Mouse (Mus musculus) Muller cell, postnatal 12 days (primary cell): ENCODE data around the gene Slc35b1.

Experiments
- DNase-seq: peaks from one replicate; pipeline ENCODE4 v3.0.0-alpha.2; 2015; ENCODE audit errors: inconsistent ontology term

Slc35b1 gene

GRCm38 (mm10) chr11:95384319-95384972 is at the start of gene Slc35b1:
Gene Slc35b1, plus strand, starts transcription at chr11:95384692.
- DNase-seq: peak; percentile 99

- DNase-seq: peak; percentile 95
These were observed 47.8 kb upstream of the Slc35b1 start, which contains the start of gene Fam117a for GRCm38 (mm10) chr11:95336568-95337128. Gene Fam117a, plus strand, starts transcription at chr11:95337018.

GRCm38 (mm10) chr11:95337129-95337813 is 47.2 kb upstream of the Slc35b1 start:
- peak; percentile 64 for DNase-seq

GRCm38 (mm10) chr11:95337846-95338342 is 46.6 kb upstream of the Slc35b1 start:
- DNase-seq: peak; percentile 4

- peak; percentile 40 for DNase-seq
These were observed 44.9 kb upstream of the Slc35b1 start for GRCm38 (mm10) chr11:95339471-95340021.

GRCm38 (mm10) chr11:95340259-95340658 is 44.2 kb upstream of the Slc35b1 start:
- no peak for DNase-seq

GRCm38 (mm10) chr11:95340664-95341063 is 43.8 kb upstream of the Slc35b1 start:
- no peak for DNase-seq

- DNase-seq: peak; percentile 55
These were observed 41.3 kb upstream of the Slc35b1 start for GRCm38 (mm10) chr11:95343180-95343579.

GRCm38 (mm10) chr11:95344181-95344580 is 40.3 kb upstream of the Slc35b1 start:
- no peak for DNase-seq

GRCm38 (mm10) chr11:95350289-95350688 is 34.2 kb upstream of the Slc35b1 start:
- no peak for DNase-seq

GRCm38 (mm10) chr11:95350960-95351359 is 33.5 kb upstream of the Slc35b1 start:
- no peak for DNase-seq

- DNase-seq: no peak
These were observed 31.8 kb upstream of the Slc35b1 start for GRCm38 (mm10) chr11:95352686-95353085.

GRCm38 (mm10) chr11:95353226-95353625 is 31.3 kb upstream of the Slc35b1 start:
- DNase-seq: no peak

- DNase-seq: no peak
These were observed 30.1 kb upstream of the Slc35b1 start for GRCm38 (mm10) chr11:95354228-95354944.

- no peak for DNase-seq
These were observed 29.4 kb upstream of the Slc35b1 start for GRCm38 (mm10) chr11:95354945-95355660.

GRCm38 (mm10) chr11:95355661-95356011 is 28.9 kb upstream of the Slc35b1 start:
- no peak for DNase-seq

- DNase-seq: no peak
These were observed 28.5 kb upstream of the Slc35b1 start for GRCm38 (mm10) chr11:95356039-95356438.

- DNase-seq: peak; percentile 42
These were observed 27.8 kb upstream of the Slc35b1 start for GRCm38 (mm10) chr11:95356469-95357273.

- DNase-seq: no peak
These were observed 26.2 kb upstream of the Slc35b1 start for GRCm38 (mm10) chr11:95358263-95358662.

- no peak for DNase-seq
These were observed 20.1 kb upstream of the Slc35b1 start for GRCm38 (mm10) chr11:95364388-95364787.
